Comparison of ENCODE assay signal across 8 mouse cellular contexts in genomic region chr3:103058207-103059157, GRCm38 (mm10). TPM values are rescaled to one million over a fixed set of nuclear protein-coding genes. Genes with fewer than 3 reads are reported as not detected.
A peak's percentile ranks its signal among the peaks of the same experiment; 100 is the strongest.
DNase-seq lines count a peak whose midpoint lies in the region; ATAC-seq lines count a peak whose summit lies in the region.

Gene Nras (plus strand): TSS chr3:103058285.

- H3K4me1 ChIP-seq in hindbrain, embryonic 16.5 days (ENCODE audit: control insufficient read depth, insufficient read depth, low read depth, low read length): peaks cover 10% of the 10 kb centered on the region

- H3K4me2 ChIP-seq in hindbrain, embryonic 16.5 days (ENCODE audit: low read length): peak within 1 kb of the TSS; percentile 85

- DNase-seq in T-cell, adult 2 months (ENCODE audit: low spot score): peak; percentile 94
- peak; percentile 84 to 90 for DNase-seq in cerebellum, postnatal 36 days
- peak; percentile 92 for DNase-seq in gastrocnemius, adult 18-20 months (ENCODE audit: low spot score)
- DNase-seq in left cerebral cortex, adult 18-20 months (ENCODE audit: low spot score in 2 of 2): peak; percentile 93
- peak; percentile 94 for DNase-seq in right cerebral cortex, adult 18-20 months
- DNase-seq in urinary bladder, postnatal 10 days (ENCODE audit: low spot score): peak; percentile 85

- H3K9me3 ChIP-seq in hindbrain, embryonic 16.5 days (ENCODE audit: control insufficient read depth, low read length): no peaks in the 10 kb centered on the region

- peak; percentile 99 for ATAC-seq in hindbrain, embryonic 16.5 days

- H3K4me3 ChIP-seq in hindbrain, embryonic 16.5 days (ENCODE audit: low read length): peak within 1 kb of the TSS; percentile 76
- peak within 1 kb of the TSS; percentile 95 for H3K4me3 ChIP-seq in macrophage (ENCODE audit: inconsistent target)

- H3K36me3 ChIP-seq in hindbrain, embryonic 16.5 days (ENCODE audit: control insufficient read depth, insufficient read depth, low read length): peaks cover 40% of the 10 kb centered on the region
- H3K36me3 ChIP-seq in macrophage (ENCODE audit: inconsistent target): peaks cover 71% of the 10 kb centered on the region

- no peaks in the 10 kb centered on the region for H3K27me3 ChIP-seq in hindbrain, embryonic 16.5 days (replicated peaks; ENCODE audit: control insufficient read depth, insufficient read depth, low read length)

- H3K27ac ChIP-seq in hindbrain, embryonic 16.5 days (ENCODE audit: low read depth, low read length): peak within 1 kb of the TSS; percentile 93
- H3K27ac ChIP-seq in macrophage: peak within 1 kb of the TSS; percentile 89

- peaks cover 27% of the 10 kb centered on the region for H3K79me2 ChIP-seq in macrophage (ENCODE audit: inconsistent target)

- H3K9ac ChIP-seq in hindbrain, embryonic 16.5 days (ENCODE audit: low read depth, low read length): peak within 1 kb of the TSS; percentile 86

- WGBS in hindbrain, embryonic 16.5 days: 2% methylated on average over 46 of the region's 46 CpGs
- 1% methylated on average over 42 of the region's 46 CpGs for WGBS in macrophage (ENCODE audit: missing documents)

RNA-seq across cellular contexts. Expression of gene Nras, which starts in this region (rescaled TPM):
- 10 to 100 TPM; 39.2 to 42.9 TPM for total RNA-seq in gastrocnemius, adult 18-20 months (2021)
- 78.9 and 97.5 TPM in 2 replicates for polyA plus RNA-seq in hindbrain, embryonic 16.5 days (2015; fragmentation: Nextera tagmentation; extraction: Ambion mirVana)
- 10 to 100 TPM; 59.2 to 66.1 TPM for total RNA-seq in left cerebral cortex, adult 18-20 months (2021)
- 100 to 1,000 TPM in 3 of 26 experiments, 10 to 100 TPM in 23; 51.5 to 125 (median 72.1) TPM for total RNA-seq in macrophage (2018; cell fraction: chromatin; rRNA removed)
- 100 to 1,000 TPM in 13 of 26 experiments, 10 to 100 TPM in 13; 80.3 to 132 (median 104) TPM for total RNA-seq in macrophage (2018; cell fraction: cytosol; rRNA removed)
- 100 to 1,000 TPM in 11 of 26 experiments, 10 to 100 TPM in 15; 76.5 to 158 (median 92.8) TPM for total RNA-seq in macrophage (2018; cell fraction: nucleus; rRNA removed)
- 74.5 to 96.9 TPM (median 89.3 TPM) in 3 replicates for polyA plus RNA-seq in macrophage (2018)

Comparison
In these comparisons a context has a peak if more than half of its experiments do, and no peak if none do; other contexts are left out.
1. Peak in every context shown above with its lines: DNase-seq, ATAC-seq, H3K4me3 ChIP-seq and H3K27ac ChIP-seq.